Mouse (Mus musculus) stomach, embryonic 14.5 days (tissue): Measurements from ENCODE around the gene Frrs1l. TPM values are rescaled to one million over a fixed set of nuclear protein-coding genes. Genes with fewer than 3 reads are reported as not detected.

Experiments used
- ATAC-seq: fragments of 200-750 bp; cut with Nextera tagmentation; 2 replicates; pipeline ENCODE4 v1.8.0; 2017; ENCODE audit warnings: low read depth, moderate TSS enrichment; ENCODE audit not compliant: insufficient number of reproducible peaks, insufficient read depth, low FRiP score
- H3K27ac ChIP-seq: fragments of 300-500 bp; sonication (generic); 2 replicates; pipeline ENCODE4 v1.5.1; 2014; ENCODE audit warnings: mild to moderate bottlenecking, low read length, moderate library complexity, mixed read lengths
- H3K27me3 ChIP-seq: fragments of 300-500 bp; sonication (generic); 2 replicates; pipeline ENCODE4 v1.6.1; 2014; ENCODE audit warnings: low read length, control low read depth, mixed read lengths; ENCODE audit not compliant: control insufficient read depth, insufficient read depth
- H3K36me3 ChIP-seq: fragments of 300-500 bp; sonication (generic); 2 replicates; pipeline ENCODE4 v1.6.1; 2014; ENCODE audit warnings: mild to moderate bottlenecking, control low read depth, low read length, moderate library complexity, mixed read lengths; ENCODE audit not compliant: control insufficient read depth, insufficient read depth
- H3K4me1 ChIP-seq: fragments of 300-500 bp; sonication (generic); 2 replicates; pipeline ENCODE4 v1.6.1; 2014; ENCODE audit warnings: low read length, control low read depth, mixed read lengths; ENCODE audit not compliant: control insufficient read depth, insufficient read depth
- H3K4me2 ChIP-seq: fragments of 300-500 bp; sonication (generic); replicated peaks from 2 replicates; pipeline ENCODE4 v1.6.1; 2014; ENCODE audit warnings: low read depth, low read length, control low read depth
- H3K4me3 ChIP-seq: fragments of 300-500 bp; sonication (generic); 2 replicates; pipeline ENCODE4 v1.5.1; 2014; ENCODE audit warnings: low read depth, low read length, control low read depth
- H3K9ac ChIP-seq: fragments of 300-500 bp; sonication (generic); replicated peaks from 2 replicates; pipeline ENCODE4 v1.6.1; 2014; ENCODE audit warnings: low read depth, mild to moderate bottlenecking, control low read depth, low read length, moderate library complexity, mixed read lengths
- H3K9me3 ChIP-seq: fragments of 300-500 bp; sonication (generic); 2 replicates; pipeline ENCODE4 v1.6.1; 2016; ENCODE audit warnings: low read depth, low read length, control low read depth; ENCODE audit not compliant: control insufficient read depth
- WGBS: fragments of 180-500 bp; shearing (Covaris S2); extraction: QIAGEN DNeasy Blood & Tissue Kit; methylation state at CpG from one replicate; pipeline ENCODE4 v1.1.7; 2014; 5-methylcytosine and 5-hydroxymethylcytosine counted together
- polyA plus RNA-seq: library from polyadenylated mRNA; unstranded; fragments of >200 nt; fragmentation: Nextera tagmentation; extraction: Ambion mirVana; gene quantifications from 2 replicates; pipeline ENCODE4 v1.2.1, GENCODE M21; 2014

The Frrs1l gene
- polyA plus RNA-seq: 1.1 and 1.6 TPM in 2 replicates

DNA sequence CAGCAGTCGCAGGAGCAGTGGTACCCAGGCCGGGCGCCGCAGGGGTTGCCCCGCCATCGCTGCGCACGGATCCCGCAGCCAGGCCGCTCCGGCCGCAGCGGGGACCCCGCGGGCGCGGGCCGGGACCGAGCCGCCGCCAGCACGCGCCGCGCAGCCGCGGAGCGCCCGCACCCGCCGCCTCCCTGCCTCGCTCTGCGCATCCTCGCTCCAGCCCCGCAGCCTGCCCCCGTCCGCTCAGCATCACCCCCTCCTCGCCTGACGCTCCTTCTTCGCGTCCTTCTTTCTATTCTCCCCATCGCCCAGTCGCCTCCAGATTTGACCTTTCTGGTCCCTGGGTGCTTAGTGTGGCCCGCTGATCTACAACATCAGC, at the start of gene Frrs1l:
TSS of gene Frrs1l (minus strand) at position 177 of the 370 bp plus-strand sequence.
- 0% methylated on average over 23 of the region's 44 CpGs for WGBS
- Histone ChIP-seq H3K9me3 (no peaks in the 10 kb centered on the region), H3K9ac (peak within 1 kb of the TSS; percentile 49), H3K27ac (no peak within 1 kb of the TSS), H3K4me1 (no peaks in the 10 kb centered on the region), H3K4me2 (peak within 1 kb of the TSS; percentile 98), H3K4me3 (peak within 1 kb of the TSS; percentile 62), H3K27me3 (peaks cover 7% of the 10 kb centered on the region; the same call in 1 of the 2 replicates), H3K36me3 (no peaks in the 10 kb centered on the region)
- ATAC-seq: peak; percentile 53; the same call in 1 of the 2 replicates

DNA sequence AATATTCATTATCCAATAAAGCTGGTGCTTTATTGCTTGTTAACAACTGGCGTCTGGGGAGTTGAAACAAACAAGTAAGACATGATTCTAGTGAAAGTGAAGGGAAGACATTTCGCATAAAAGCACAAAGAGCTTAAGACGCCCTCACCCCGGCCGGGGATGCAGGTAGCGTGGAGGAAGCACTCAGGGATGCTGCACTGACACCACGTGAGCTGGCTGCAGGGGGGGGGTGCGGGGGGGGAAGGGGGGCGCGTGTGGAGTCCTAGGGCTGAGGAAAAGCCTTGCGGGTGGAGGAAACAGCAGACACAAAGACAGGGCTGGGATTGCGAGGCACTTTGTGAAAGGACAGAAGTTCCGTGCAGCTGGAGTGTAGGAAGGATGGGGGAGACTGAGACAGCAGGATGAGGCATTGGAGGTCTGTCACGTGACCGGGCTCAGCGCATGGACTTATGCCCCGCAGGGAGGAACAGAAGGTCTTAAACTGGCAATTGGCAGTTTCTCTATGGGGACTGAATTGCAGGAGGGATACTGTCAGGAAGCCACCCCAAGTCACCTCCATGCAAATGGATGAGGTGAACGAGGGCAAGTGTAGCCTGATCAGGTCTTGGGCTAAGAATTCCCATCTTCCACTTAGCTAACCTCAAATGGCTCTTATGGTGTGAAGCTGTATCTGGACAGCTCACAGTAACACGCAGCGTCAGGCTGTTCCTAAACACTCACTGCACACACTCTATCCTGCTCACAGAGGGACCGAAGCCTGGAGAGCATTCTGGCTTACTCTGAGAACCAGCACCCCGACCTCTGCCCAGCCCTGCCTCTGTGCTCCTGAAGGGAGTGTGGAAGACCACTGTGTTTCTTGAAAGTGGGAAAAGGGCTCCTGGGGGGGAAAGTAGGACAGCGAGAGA, 49.2 kb upstream of the Frrs1l start:
- Histone ChIP-seq H3K27me3 (no peaks in the 10 kb centered on the region), H3K9ac (no peak overlapping the region), H3K27ac (no peak overlapping the region), H3K4me1 (0 out of 2 replicates have a peak, but pooled peaks cover 5% of the 10 kb centered on the region), H3K4me2 (peak overlapping the region; percentile 40), H3K36me3 (no peaks in the 10 kb centered on the region), H3K4me3 (0 out of 2 replicates have a peak overlapping the region, but pooled peaks have one; percentile 5), H3K9me3 (no peaks in the 10 kb centered on the region)
- WGBS: 15% methylated on average over 23 of the region's 23 CpGs
- no peak for ATAC-seq

DNA sequence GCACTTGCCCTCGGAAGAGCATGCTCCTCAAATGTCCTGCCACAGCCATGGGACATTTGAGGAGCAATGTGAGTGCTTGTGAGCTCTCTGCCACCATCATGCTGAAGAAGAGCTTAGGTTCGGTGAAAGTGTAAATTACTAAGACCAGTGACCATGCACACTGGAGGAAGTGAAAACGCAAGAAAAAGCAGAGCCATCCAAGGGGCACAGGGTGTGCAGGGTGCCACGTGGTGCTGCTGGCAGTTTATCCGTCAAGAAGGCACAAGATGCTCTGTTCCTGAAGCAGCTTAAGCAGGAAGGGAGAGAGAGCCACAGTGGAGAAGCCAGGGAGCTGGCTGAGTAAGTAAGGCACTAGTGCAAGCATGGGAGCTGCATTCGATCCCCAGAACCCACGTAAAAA, 47.4 kb upstream of the Frrs1l start:
- Histone ChIP-seq H3K4me1 (0 out of 2 replicates have a peak, but pooled peaks cover 5% of the 10 kb centered on the region), H3K27me3 (no peaks in the 10 kb centered on the region), H3K36me3 (no peaks in the 10 kb centered on the region), H3K9me3 (no peaks in the 10 kb centered on the region), H3K27ac (no peak overlapping the region), H3K4me3 (no peak overlapping the region), H3K9ac (no peak overlapping the region), H3K4me2 (no peak overlapping the region)
- 75% methylated on average over 7 of the region's 7 CpGs for WGBS
- no peak for ATAC-seq

DNA sequence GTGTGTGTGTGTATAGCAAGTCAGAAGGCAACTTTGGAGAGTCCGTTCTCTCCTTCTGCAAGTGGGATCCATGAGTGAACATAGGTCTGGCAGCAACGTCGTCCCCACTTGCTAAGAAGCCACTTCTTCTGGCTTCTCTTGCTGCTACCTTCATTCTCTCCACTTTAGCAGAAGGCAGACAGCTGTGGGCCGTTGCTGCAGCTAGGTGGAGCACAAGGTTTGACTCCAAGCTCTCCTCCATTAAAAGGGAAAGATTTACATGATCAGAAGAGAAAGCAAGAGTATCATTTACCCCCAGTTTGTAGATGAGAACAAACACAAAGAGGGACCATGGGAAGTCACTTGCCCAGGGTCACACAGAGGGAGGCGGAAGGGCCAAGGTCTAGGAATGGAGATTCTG, 44.0 kb upstream of the Frrs1l start:
- WGBS: 77% methylated on average over 5 of the region's 5 CpGs
- no peaks in the 10 kb centered on the region for H3K36me3 ChIP-seq
- H3K4me2 ChIP-seq: no peak overlapping the region
- 0 out of 2 replicates have a peak, but pooled peaks cover under 1% of the 10 kb centered on the region for H3K4me1 ChIP-seq
- H3K27ac ChIP-seq: no peak overlapping the region
- no peak overlapping the region for H3K9ac ChIP-seq
- no peaks in the 10 kb centered on the region for H3K9me3 ChIP-seq
- no peak for ATAC-seq
- H3K27me3 ChIP-seq: no peaks in the 10 kb centered on the region
- H3K4me3 ChIP-seq: no peak overlapping the region

DNA sequence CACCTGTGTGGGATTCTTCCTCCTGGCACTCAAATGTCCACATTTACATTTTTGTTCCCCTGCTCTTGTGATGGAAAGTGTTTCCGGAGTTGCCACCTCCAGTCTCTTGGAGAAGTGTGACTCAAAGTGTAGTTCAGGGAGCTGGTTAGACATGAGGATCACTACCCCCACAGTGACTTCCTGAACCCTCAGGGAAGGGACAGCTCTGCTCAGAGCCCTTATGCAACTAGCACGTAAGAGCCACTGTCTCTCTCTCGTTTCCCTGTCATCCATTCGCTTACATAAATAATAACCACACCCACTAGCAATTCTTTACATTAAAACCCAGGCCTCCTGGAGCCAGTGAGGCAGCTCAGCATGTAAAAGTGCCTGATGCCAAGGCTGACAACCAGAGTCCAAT, 41.2 kb upstream of the Frrs1l start:
- Histone ChIP-seq H3K9me3 (no peaks in the 10 kb centered on the region), H3K9ac (no peak overlapping the region), H3K4me2 (no peak overlapping the region), H3K27me3 (no peaks in the 10 kb centered on the region), H3K36me3 (no peaks in the 10 kb centered on the region), H3K4me1 (no peaks in the 10 kb centered on the region), H3K4me3 (no peak overlapping the region), H3K27ac (no peak overlapping the region)
- ATAC-seq: no peak
- 55% methylated on average over 4 of the region's 4 CpGs for WGBS

DNA sequence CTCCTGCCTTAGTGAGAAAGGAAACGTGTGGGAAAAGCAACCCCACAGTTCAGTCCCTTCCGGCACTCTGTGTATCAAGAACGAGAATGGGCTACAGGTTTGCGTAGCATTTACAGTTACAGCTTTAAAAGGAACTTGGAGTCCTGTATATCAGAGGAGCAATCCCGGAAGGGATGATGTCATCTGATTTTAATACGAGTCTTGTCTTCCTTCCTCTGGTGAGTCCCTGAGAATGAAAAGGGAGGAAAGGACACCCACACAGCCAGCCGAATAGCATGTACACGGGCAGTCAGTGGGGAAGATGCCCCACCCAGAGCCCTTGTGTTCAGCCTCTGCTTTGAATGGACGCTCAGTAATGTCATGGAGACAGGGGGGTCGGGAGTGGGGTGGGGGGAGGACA, 37.8 kb upstream of the Frrs1l start:
- no peak for ATAC-seq
- 0 out of 2 replicates have a peak, but pooled peaks cover 3% of the 10 kb centered on the region for H3K4me1 ChIP-seq
- WGBS: 62% methylated on average over 10 of the region's 10 CpGs

DNA sequence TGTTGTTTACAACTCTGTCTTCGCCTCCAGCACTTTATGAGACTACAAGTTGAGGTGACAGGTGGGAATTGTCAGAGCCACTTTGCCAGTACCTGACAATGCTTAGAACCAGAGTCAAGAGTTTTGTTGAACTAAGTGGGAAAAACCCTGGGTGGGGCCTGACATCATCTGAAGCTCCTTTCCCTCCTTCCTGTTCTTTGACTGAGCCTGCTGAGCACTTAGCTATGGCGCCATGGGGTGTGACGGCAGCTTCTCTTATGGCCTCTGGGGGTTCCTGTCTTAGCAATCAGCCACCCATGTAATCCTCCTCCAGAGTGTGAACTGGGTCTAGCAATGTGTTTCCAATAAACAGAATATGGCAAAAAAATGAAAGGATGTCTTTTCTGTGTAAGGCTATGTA, 33.3 kb upstream of the Frrs1l start:
- WGBS: 37% methylated on average over 3 of the region's 3 CpGs
- no peak overlapping the region for H3K4me2 ChIP-seq
- H3K4me3 ChIP-seq: no peak overlapping the region
- H3K27me3 ChIP-seq: no peaks in the 10 kb centered on the region
- no peak for ATAC-seq
- H3K9me3 ChIP-seq: no peaks in the 10 kb centered on the region
- no peak overlapping the region for H3K9ac ChIP-seq
- H3K4me1 ChIP-seq: 0 out of 2 replicates have a peak, but pooled peaks cover 3% of the 10 kb centered on the region
- H3K27ac ChIP-seq: no peak overlapping the region
- H3K36me3 ChIP-seq: no peaks in the 10 kb centered on the region

More for the DNA sequence above, 37.8 kb upstream of the Frrs1l start:
- Histone ChIP-seq H3K9me3 (no peaks in the 10 kb centered on the region), H3K4me2 (no peak overlapping the region), H3K36me3 (no peaks in the 10 kb centered on the region), H3K4me3 (no peak overlapping the region), H3K27me3 (no peaks in the 10 kb centered on the region), H3K9ac (no peak overlapping the region), H3K27ac (no peak overlapping the region)

DNA sequence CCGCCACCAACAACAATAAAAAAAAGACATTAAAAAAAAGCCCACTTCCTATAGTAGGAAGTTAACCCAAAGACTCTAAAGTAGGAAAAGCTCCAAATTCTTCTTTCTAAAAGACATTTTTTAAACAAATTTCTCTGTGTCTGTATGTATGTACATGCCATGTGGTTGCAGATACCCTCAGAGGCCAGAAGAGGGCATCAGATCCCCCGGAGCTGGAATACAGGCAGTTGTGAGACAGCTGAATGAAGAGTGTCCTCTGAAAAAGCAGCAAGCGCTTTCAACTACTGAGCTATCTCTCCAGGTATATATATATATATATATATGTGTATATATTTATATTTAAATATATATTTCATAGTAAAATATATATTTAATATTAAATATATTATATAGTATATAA, 31.1 kb upstream of the Frrs1l start:
- WGBS: 85% methylated on average over 3 of the region's 3 CpGs

More for the DNA sequence above, 31.1 kb upstream of the Frrs1l start:
- H3K27ac ChIP-seq: no peak overlapping the region
- no peaks in the 10 kb centered on the region for H3K36me3 ChIP-seq
- no peak overlapping the region for H3K4me2 ChIP-seq
- ATAC-seq: no peak
- no peak overlapping the region for H3K9ac ChIP-seq
- 0 out of 2 replicates have a peak, but pooled peaks cover 3% of the 10 kb centered on the region for H3K4me1 ChIP-seq
- no peak overlapping the region for H3K4me3 ChIP-seq
- no peaks in the 10 kb centered on the region for H3K9me3 ChIP-seq
- H3K27me3 ChIP-seq: no peaks in the 10 kb centered on the region
